Mouse (Mus musculus): ENCODE results near the gene Irf3.

- no peak for TF ChIP-seq GATA1 (IDR thresholded peaks at IDR 0.05; ENCODE audit: borderline replicate concordance, low read length)
- no peak for TF ChIP-seq FLI1 (IDR thresholded peaks at IDR 0.05; ENCODE audit: low read length)
These were observed 9.7 kb downstream of the Irf3 start for GRCm38 (mm10) chr7:45007141-45007540.
